Mouse (Mus musculus): Measurements from ENCODE around the gene Uspl1. TPM values are rescaled to one million over a fixed set of nuclear protein-coding genes. Genes with fewer than 3 reads are reported as not detected.

The Uspl1 gene
- polyA plus RNA-seq, 1 experiment, result 51.7 TPM

- DNase-seq, result no peak
- H3K4me1 ChIP-seq (replicated peaks; ENCODE audit: control insufficient read depth, insufficient read depth, low read length), result peaks cover 20% of the 10 kb centered on the region
- no peak for TF ChIP-seq CTCF (IDR thresholded peaks at IDR 0.05; ENCODE audit: borderline replicate concordance, control insufficient read depth, extremely low read depth, insufficient read depth, low read length, poor library complexity)
- no peak for TF ChIP-seq POLR2A (IDR thresholded peaks at IDR 0.05; ENCODE audit: control insufficient read depth, extremely low read depth, insufficient read depth, low read length, poor library complexity)
- H3K27me3 ChIP-seq (ENCODE audit: control insufficient read depth, insufficient read depth, low read length), result no peaks in the 10 kb centered on the region
- 81% methylated on average over 14 of the region's 14 CpGs for WGBS
- H3K4me3 ChIP-seq (ENCODE audit: control insufficient read depth, insufficient read depth, low read length), result no peak overlapping the region
- H3K27ac ChIP-seq (ENCODE audit: control insufficient read depth, insufficient read depth, low read length), result no peak overlapping the region
- no peaks in the 10 kb centered on the region for H3K36me3 ChIP-seq (ENCODE audit: control insufficient read depth, insufficient read depth, low read length)
Measured at GRCm38 (mm10) chr5:149257518-149258281, 73.5 kb downstream of the Uspl1 start.

DNA sequence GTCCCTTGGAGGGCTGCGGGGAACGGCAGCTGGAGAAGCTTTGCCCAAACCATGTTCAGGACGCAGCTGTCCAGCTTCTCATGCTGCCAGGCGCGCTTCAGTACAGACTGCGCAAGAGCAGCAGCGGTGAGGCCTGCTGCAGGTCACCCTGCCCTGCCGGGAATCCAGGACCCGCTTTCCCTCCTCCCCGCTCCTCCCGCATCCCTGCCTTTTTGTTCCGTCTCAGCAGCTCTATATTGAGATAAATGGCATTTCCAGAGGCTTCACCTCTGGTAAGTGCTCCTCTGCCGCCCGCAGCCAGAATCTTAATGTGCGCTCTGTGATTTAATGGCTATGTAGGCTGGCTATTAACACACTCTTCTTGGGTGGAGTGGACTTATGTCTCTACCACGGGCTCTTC lies 74.9 kb downstream of the Uspl1 start:
- WGBS, result 95% methylated on average over 16 of the region's 16 CpGs
- H3K27me3 ChIP-seq (ENCODE audit: control insufficient read depth, insufficient read depth, low read length), result no peaks in the 10 kb centered on the region
- H3K27ac ChIP-seq (ENCODE audit: control insufficient read depth, insufficient read depth, low read length), result no peak overlapping the region
- no peak overlapping the region for H3K4me3 ChIP-seq (ENCODE audit: control insufficient read depth, insufficient read depth, low read length)
- H3K4me1 ChIP-seq (replicated peaks; ENCODE audit: control insufficient read depth, insufficient read depth, low read length), result peaks cover 20% of the 10 kb centered on the region
- no peaks in the 10 kb centered on the region for H3K36me3 ChIP-seq (ENCODE audit: control insufficient read depth, insufficient read depth, low read length)
- TF ChIP-seq POLR2A (IDR thresholded peaks at IDR 0.05; ENCODE audit: control insufficient read depth, extremely low read depth, insufficient read depth, low read length, poor library complexity) (no peak), CTCF (IDR thresholded peaks at IDR 0.05; ENCODE audit: borderline replicate concordance, control insufficient read depth, extremely low read depth, insufficient read depth, low read length, poor library complexity) (no peak)
- no peak for DNase-seq

GRCm38 (mm10) chr5:149261449-149261848 lies 77.3 kb downstream of the Uspl1 start:
- H3K36me3 ChIP-seq (ENCODE audit: control insufficient read depth, insufficient read depth, low read length), result no peaks in the 10 kb centered on the region
- H3K27ac ChIP-seq (ENCODE audit: control insufficient read depth, insufficient read depth, low read length), result no peak overlapping the region
- 93% methylated on average over 7 of the region's 7 CpGs for WGBS
- no peak for DNase-seq
- H3K4me1 ChIP-seq (replicated peaks; ENCODE audit: control insufficient read depth, insufficient read depth, low read length), result peaks cover 29% of the 10 kb centered on the region
- no peak for TF ChIP-seq CTCF (IDR thresholded peaks at IDR 0.05; ENCODE audit: borderline replicate concordance, control insufficient read depth, extremely low read depth, insufficient read depth, low read length, poor library complexity)
- TF ChIP-seq POLR2A (IDR thresholded peaks at IDR 0.05; ENCODE audit: control insufficient read depth, extremely low read depth, insufficient read depth, low read length, poor library complexity), result no peak
- H3K27me3 ChIP-seq (ENCODE audit: control insufficient read depth, insufficient read depth, low read length), result no peaks in the 10 kb centered on the region
- no peak overlapping the region for H3K4me3 ChIP-seq (ENCODE audit: control insufficient read depth, insufficient read depth, low read length)

- peak; percentile 39 for DNase-seq
- no peaks in the 10 kb centered on the region for H3K36me3 ChIP-seq (ENCODE audit: control insufficient read depth, insufficient read depth, low read length)
- peaks cover 32% of the 10 kb centered on the region for H3K4me1 ChIP-seq (replicated peaks; ENCODE audit: control insufficient read depth, insufficient read depth, low read length)
- H3K27me3 ChIP-seq (ENCODE audit: control insufficient read depth, insufficient read depth, low read length), result no peaks in the 10 kb centered on the region
- no peak overlapping the region for H3K27ac ChIP-seq (ENCODE audit: control insufficient read depth, insufficient read depth, low read length)
- TF ChIP-seq CTCF (IDR thresholded peaks at IDR 0.05; ENCODE audit: borderline replicate concordance, control insufficient read depth, extremely low read depth, insufficient read depth, low read length, poor library complexity) (no peak), POLR2A (IDR thresholded peaks at IDR 0.05; ENCODE audit: control insufficient read depth, extremely low read depth, insufficient read depth, low read length, poor library complexity) (no peak)
- H3K4me3 ChIP-seq (ENCODE audit: control insufficient read depth, insufficient read depth, low read length), result no peak overlapping the region
- 89% methylated on average over 6 of the region's 6 CpGs for WGBS
Measured at GRCm38 (mm10) chr5:149261866-149262265, 77.7 kb downstream of the Uspl1 start.

DNA sequence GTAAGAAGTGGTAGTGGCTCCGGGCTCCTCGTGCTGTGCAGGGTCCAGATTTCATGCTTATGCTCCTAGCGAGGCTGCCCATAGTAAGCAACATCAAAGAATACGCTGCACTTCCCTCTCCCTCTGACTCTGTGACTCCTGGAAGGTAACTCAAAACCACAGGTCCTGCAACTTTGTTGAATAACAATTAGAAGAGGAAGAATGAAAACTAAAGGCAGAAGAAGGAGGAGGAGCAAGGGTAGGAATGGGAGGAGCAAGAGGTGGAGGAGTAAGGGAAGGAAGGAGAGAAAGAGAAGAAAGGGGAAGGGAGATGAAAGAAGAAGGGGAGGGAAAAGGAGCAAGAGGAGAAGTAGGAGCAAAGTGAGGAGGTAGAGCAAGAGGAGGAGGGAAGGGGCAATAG lies 80.3 kb downstream of the Uspl1 start, which contains the start of gene Alox5ap:
TSS of gene Alox5ap (plus strand) at position 363 of the 400 bp plus-strand sequence.
- 0 out of 2 replicates have a peak within 1 kb of the TSS, but pooled peaks have one; percentile 1 for H3K4me3 ChIP-seq (ENCODE audit: control insufficient read depth, insufficient read depth, low read length)
- WGBS, result 14% methylated on average over 4 of the region's 4 CpGs
- DNase-seq, result no peak

GRCm38 (mm10) chr5:149264878-149265279 lies 80.7 kb downstream of the Uspl1 start:
- no peak for TF ChIP-seq CTCF (IDR thresholded peaks at IDR 0.05; ENCODE audit: borderline replicate concordance, control insufficient read depth, extremely low read depth, insufficient read depth, low read length, poor library complexity)
- no peaks in the 10 kb centered on the region for H3K27me3 ChIP-seq (ENCODE audit: control insufficient read depth, insufficient read depth, low read length)
- 0 out of 2 replicates have a peak overlapping the region, but pooled peaks have one; percentile 1 for H3K4me3 ChIP-seq (ENCODE audit: control insufficient read depth, insufficient read depth, low read length)
- peaks cover 27% of the 10 kb centered on the region for H3K4me1 ChIP-seq (replicated peaks; ENCODE audit: control insufficient read depth, insufficient read depth, low read length)
- WGBS, result 17% methylated on average over 6 of the region's 6 CpGs
- DNase-seq, result no peak
- no peaks in the 10 kb centered on the region for H3K36me3 ChIP-seq (ENCODE audit: control insufficient read depth, insufficient read depth, low read length)
- H3K27ac ChIP-seq (ENCODE audit: control insufficient read depth, insufficient read depth, low read length), result no peak overlapping the region

More for the DNA sequence above, 80.3 kb downstream of the Uspl1 start, which contains the start of gene Alox5ap:
- 0 out of 2 replicates have a peak within 1 kb of the TSS, but pooled peaks have one; percentile 1 for H3K27ac ChIP-seq (ENCODE audit: control insufficient read depth, insufficient read depth, low read length)
- TF ChIP-seq CTCF (IDR thresholded peaks at IDR 0.05; ENCODE audit: borderline replicate concordance, control insufficient read depth, extremely low read depth, insufficient read depth, low read length, poor library complexity) (no peak), POLR2A (IDR thresholded peaks at IDR 0.05; ENCODE audit: control insufficient read depth, extremely low read depth, insufficient read depth, low read length, poor library complexity) (no peak)
- no peaks in the 10 kb centered on the region for H3K27me3 ChIP-seq (ENCODE audit: control insufficient read depth, insufficient read depth, low read length)
- peaks cover 27% of the 10 kb centered on the region for H3K4me1 ChIP-seq (replicated peaks; ENCODE audit: control insufficient read depth, insufficient read depth, low read length)
- H3K36me3 ChIP-seq (ENCODE audit: control insufficient read depth, insufficient read depth, low read length), result no peaks in the 10 kb centered on the region

Other genes starting within 250 kb of the Uspl1 start
- not detected in 2 replicates for gene Gm42791, start 189.2 kb upstream of the Uspl1 start, polyA plus RNA-seq (2012; rRNA removed)
- 107 and 133 TPM in 2 replicates for gene Hmgb1, start 139 bp downstream of the Uspl1 start, polyA plus RNA-seq (2012; rRNA removed)
- gene Alox5ap, start 80.4 kb downstream of the Uspl1 start, polyA plus RNA-seq (2012; rRNA removed), result 31.6 and 50.1 TPM in 2 replicates
- gene Medag, start 227.4 kb downstream of the Uspl1 start, polyA plus RNA-seq (2012; rRNA removed), result 2.8 and 2.9 TPM in 2 replicates